Mouse (Mus musculus) lung, embryonic 15.5 days (tissue): Measurements from ENCODE around the gene Gtf2ird1. TPM values are rescaled to one million over a fixed set of nuclear protein-coding genes. Genes with fewer than 3 reads are reported as not detected.
"Not testable (repeated sequence)": the region's sequence is repeated elsewhere in the genome, so short reads cannot be mapped to it uniquely, and the experiment has no call there.

ENCODE experiments used
- ATAC-seq: fragments of 200-750 bp; cut with Nextera tagmentation; 2 replicates; pipeline ENCODE4 v1.8.0; 2017; ENCODE audit warnings: moderate number of reproducible peaks, borderline replicate concordance; ENCODE audit not compliant: low FRiP score, low TSS enrichment; ENCODE audit errors: extremely low read depth
- H3K27ac ChIP-seq: fragments of 300-500 bp; sonication (generic); 2 replicates; pipeline ENCODE4 v1.5.1; 2015; ENCODE audit warnings: moderate library complexity, mild to moderate bottlenecking, inconsistent platforms
- H3K27me3 ChIP-seq: fragments of 300-500 bp; sonication (generic); 2 replicates; pipeline ENCODE4 v1.6.1; 2015; ENCODE audit warnings: inconsistent platforms
- H3K36me3 ChIP-seq: fragments of 300-500 bp; sonication (generic); 2 replicates; pipeline ENCODE4 v1.6.1; 2015; ENCODE audit warnings: inconsistent platforms
- H3K4me1 ChIP-seq: fragments of 300-500 bp; sonication (generic); 2 replicates; pipeline ENCODE4 v1.6.1; 2015; ENCODE audit warnings: inconsistent platforms
- H3K4me2 ChIP-seq: fragments of 300-500 bp; sonication (generic); 2 replicates; pipeline ENCODE4 v1.6.1; 2015; ENCODE audit warnings: inconsistent platforms, mild to moderate bottlenecking, moderate library complexity
- H3K4me3 ChIP-seq: fragments of 300-500 bp; sonication (generic); 2 replicates; pipeline ENCODE4 v1.5.1; 2015; ENCODE audit warnings: mild to moderate bottlenecking, inconsistent platforms
- H3K9ac ChIP-seq: fragments of 300-500 bp; sonication (generic); 2 replicates; pipeline ENCODE4 v1.6.1; 2015; ENCODE audit warnings: inconsistent platforms
- H3K9me3 ChIP-seq: fragments of 300-500 bp; sonication (generic); 2 replicates; pipeline ENCODE4 v1.6.1; 2016; ENCODE audit warnings: inconsistent platforms
- WGBS: fragments of 180-500 bp; shearing (Covaris S2); methylation state at CpG from one replicate; pipeline ENCODE4 v1.1.7; 2015; 5-methylcytosine and 5-hydroxymethylcytosine counted together
- polyA plus RNA-seq: library from polyadenylated mRNA; unstranded; fragments of >200 nt; fragmentation: Nextera tagmentation; extraction: Ambion mirVana; gene quantifications from 2 replicates; pipeline ENCODE4 v1.2.1, GENCODE M21; 2015

The Gtf2ird1 gene
- polyA plus RNA-seq, 1 experiment from 2014 or later, result 78.0 TPM

- H3K4me3 ChIP-seq, result no peak overlapping the region
- H3K36me3 ChIP-seq, result no peaks in the 10 kb centered on the region
- no peaks in the 10 kb centered on the region for H3K27me3 ChIP-seq
- no peak overlapping the region for H3K4me2 ChIP-seq
- no peak for ATAC-seq
- H3K9ac ChIP-seq, result no peak overlapping the region
- WGBS, result 78% methylated on average over 3 of the region's 3 CpGs
- no peaks in the 10 kb centered on the region for H3K9me3 ChIP-seq
- no peak overlapping the region for H3K27ac ChIP-seq
- H3K4me1 ChIP-seq, result peaks cover 29% of the 10 kb centered on the region
Measured at GRCm38 (mm10) chr5:134458416-134458815, 1.9 kb upstream of the Gtf2ird1 start.

- no peak overlapping the region for H3K4me3 ChIP-seq
- 85% methylated on average over 2 of the region's 2 CpGs for WGBS
- peaks cover 32% of the 10 kb centered on the region for H3K4me1 ChIP-seq
- no peak overlapping the region for H3K4me2 ChIP-seq
- no peaks in the 10 kb centered on the region; the same call in 1 of the 2 replicates for H3K36me3 ChIP-seq
- no peak for ATAC-seq
- no peaks in the 10 kb centered on the region for H3K27me3 ChIP-seq
- H3K9ac ChIP-seq, result no peak overlapping the region
- no peaks in the 10 kb centered on the region for H3K9me3 ChIP-seq
- H3K27ac ChIP-seq, result no peak overlapping the region
Measured at GRCm38 (mm10) chr5:134457371-134457770, 855 bp upstream of the Gtf2ird1 start.

- WGBS, result 0% methylated on average over 15 of the region's 17 CpGs
- H3K9ac ChIP-seq, result peak overlapping the region; percentile 80
- ATAC-seq, result peak; percentile 60
- H3K27me3 ChIP-seq, result no peaks in the 10 kb centered on the region
- H3K36me3 ChIP-seq, result peaks cover 9% of the 10 kb centered on the region; the same call in 1 of the 2 replicates
- peak overlapping the region; percentile 70 for H3K4me3 ChIP-seq
- peak overlapping the region; percentile 90 for H3K27ac ChIP-seq
- H3K4me1 ChIP-seq, result peaks cover 27% of the 10 kb centered on the region
- peak overlapping the region; percentile 81 for H3K4me2 ChIP-seq
- no peaks in the 10 kb centered on the region for H3K9me3 ChIP-seq
Measured at GRCm38 (mm10) chr5:134455914-134456423, 547 bp downstream of the Gtf2ird1 start.

- H3K4me3 ChIP-seq, result peak overlapping the region; percentile 70
- peak overlapping the region; percentile 81 for H3K4me2 ChIP-seq
- H3K4me1 ChIP-seq, result peaks cover 27% of the 10 kb centered on the region
- no peaks in the 10 kb centered on the region for H3K27me3 ChIP-seq
- H3K27ac ChIP-seq, result peak overlapping the region; percentile 90
- H3K9ac ChIP-seq, result peak overlapping the region; percentile 80
- peaks cover 9% of the 10 kb centered on the region; the same call in 1 of the 2 replicates for H3K36me3 ChIP-seq
- peak; percentile 56; the same call in 1 of the 2 replicates for ATAC-seq
- under 1% methylated on average over 21 of the region's 21 CpGs for WGBS
- no peaks in the 10 kb centered on the region for H3K9me3 ChIP-seq
Measured at GRCm38 (mm10) chr5:134455186-134455895, 1.2 kb downstream of the Gtf2ird1 start.

- Histone ChIP-seq H3K4me1 (peaks cover 27% of the 10 kb centered on the region), H3K4me3 (peak overlapping the region; percentile 70), H3K36me3 (peaks cover 9% of the 10 kb centered on the region; the same call in 1 of the 2 replicates), H3K27ac (peak overlapping the region; percentile 90), H3K27me3 (no peaks in the 10 kb centered on the region), H3K9ac (0 out of 2 replicates have a peak overlapping the region, but pooled peaks have one; percentile 80), H3K9me3 (no peaks in the 10 kb centered on the region), H3K4me2 (peak overlapping the region; percentile 81)
- ATAC-seq, result no peak
- WGBS, result 25% methylated on average over 9 of the region's 9 CpGs
Measured at GRCm38 (mm10) chr5:134454421-134454820, 2.1 kb downstream of the Gtf2ird1 start.

- Histone ChIP-seq H3K4me1 (peaks cover 27% of the 10 kb centered on the region), H3K4me3 (no peak overlapping the region), H3K27me3 (no peaks in the 10 kb centered on the region), H3K9me3 (no peaks in the 10 kb centered on the region), H3K36me3 (peaks cover 9% of the 10 kb centered on the region; the same call in 1 of the 2 replicates), H3K27ac (0 out of 2 replicates have a peak overlapping the region, but pooled peaks have one; percentile 1), H3K9ac (no peak overlapping the region), H3K4me2 (no peak overlapping the region)
- no peak for ATAC-seq
- WGBS, result 11% methylated on average over 1 of the region's 1 CpGs
Measured at GRCm38 (mm10) chr5:134453577-134453976, 2.9 kb downstream of the Gtf2ird1 start.

GRCm38 (mm10) chr5:134446755-134447154 is 9.8 kb downstream of the Gtf2ird1 start:
- peaks cover 24% of the 10 kb centered on the region for H3K4me1 ChIP-seq
- not testable (repeated sequence) for ATAC-seq, H3K27ac ChIP-seq, H3K9ac ChIP-seq, H3K9me3 ChIP-seq, H3K27me3 ChIP-seq, H3K4me2 ChIP-seq, H3K36me3 ChIP-seq, H3K4me3 ChIP-seq
- WGBS, result 86% methylated on average over 4 of the region's 4 CpGs

GRCm38 (mm10) chr5:134445895-134446294 is 10.6 kb downstream of the Gtf2ird1 start:
- Histone ChIP-seq H3K27me3 (no peaks in the 10 kb centered on the region), H3K9me3 (no peaks in the 10 kb centered on the region), H3K27ac (peak overlapping the region; percentile 88), H3K9ac (no peak overlapping the region), H3K4me2 (peak overlapping the region; percentile 28), H3K4me1 (peaks cover 28% of the 10 kb centered on the region), H3K4me3 (no peak overlapping the region), H3K36me3 (no peaks in the 10 kb centered on the region)
- ATAC-seq, result peak; percentile 62; the same call in 1 of the 2 replicates
- WGBS, result 12% methylated on average over 10 of the region's 10 CpGs

GRCm38 (mm10) chr5:134445208-134445831 is 11.2 kb downstream of the Gtf2ird1 start:
- peak overlapping the region; percentile 28; the same call in 1 of the 2 replicates for H3K4me2 ChIP-seq
- 22% methylated on average over 10 of the region's 10 CpGs for WGBS
- H3K4me3 ChIP-seq, result no peak overlapping the region
- ATAC-seq, result no peak
- H3K27ac ChIP-seq, result peak overlapping the region; percentile 88
- no peaks in the 10 kb centered on the region for H3K9me3 ChIP-seq
- no peaks in the 10 kb centered on the region for H3K36me3 ChIP-seq
- no peaks in the 10 kb centered on the region for H3K27me3 ChIP-seq
- peaks cover 34% of the 10 kb centered on the region for H3K4me1 ChIP-seq
- H3K9ac ChIP-seq, result no peak overlapping the region

GRCm38 (mm10) chr5:134444473-134444872 is 12.0 kb downstream of the Gtf2ird1 start:
- no peak overlapping the region for H3K9ac ChIP-seq
- no peak overlapping the region for H3K4me2 ChIP-seq
- H3K36me3 ChIP-seq, result no peaks in the 10 kb centered on the region
- no peaks in the 10 kb centered on the region for H3K27me3 ChIP-seq
- H3K27ac ChIP-seq, result peak overlapping the region; percentile 88
- no peak overlapping the region for H3K4me3 ChIP-seq
- 72% methylated on average over 7 of the region's 7 CpGs for WGBS
- peak; percentile 58 for ATAC-seq
- H3K9me3 ChIP-seq, result no peaks in the 10 kb centered on the region
- H3K4me1 ChIP-seq, result peaks cover 42% of the 10 kb centered on the region

- Histone ChIP-seq H3K9ac (no peak overlapping the region), H3K27ac (no peak overlapping the region), H3K4me3 (no peak overlapping the region), H3K4me1 (peaks cover 59% of the 10 kb centered on the region), H3K27me3 (no peaks in the 10 kb centered on the region), H3K4me2 (no peak overlapping the region), H3K36me3 (no peaks in the 10 kb centered on the region), H3K9me3 (no peaks in the 10 kb centered on the region)
- ATAC-seq, result no peak
- 88% methylated on average over 3 of the region's 3 CpGs for WGBS
Measured at GRCm38 (mm10) chr5:134442066-134442465, 14.4 kb downstream of the Gtf2ird1 start.

GRCm38 (mm10) chr5:134441105-134441504 is 15.4 kb downstream of the Gtf2ird1 start:
- WGBS, result 48% methylated on average over 3 of the region's 3 CpGs
- Histone ChIP-seq H3K4me3 (no peak overlapping the region), H3K4me2 (no peak overlapping the region), H3K9ac (no peak overlapping the region), H3K4me1 (peaks cover 64% of the 10 kb centered on the region), H3K9me3 (no peaks in the 10 kb centered on the region), H3K27me3 (no peaks in the 10 kb centered on the region), H3K27ac (no peak overlapping the region), H3K36me3 (no peaks in the 10 kb centered on the region)
- ATAC-seq, result no peak
